ENCODE assay signal across 13 mouse cellular contexts in genomic region chr19:40256376-40257050, GRCm38 (mm10). TPM values are rescaled to one million over a fixed set of nuclear protein-coding genes. Genes with fewer than 3 reads are reported as not detected.
A peak's percentile ranks its signal among the peaks of the same experiment; 100 is the strongest.
DNase-seq lines count a peak whose midpoint lies in the region; ATAC-seq and TF ChIP-seq lines count a peak whose summit lies in the region.
"Had no signal": no experiment of that assay in that cellular context is flagged by ENCODE, and none has a peak within 500 bp of the region (broad histone marks: within the 10 kb centered on the region; RNA-seq: fewer than 3 reads in every experiment).

No protein-coding gene starts in this region.

- no peaks in the 10 kb centered on the region for H3K9me3 ChIP-seq in kidney, embryonic 16.5 days (ENCODE audit: low read length)

- no peak for TF ChIP-seq POLR2A in embryonic fibroblast, embryonic 13.5 days (IDR thresholded peaks at IDR 0.05; ENCODE audit: low read depth, low read length)

- H3K4me1 ChIP-seq in embryonic fibroblast, embryonic 13.5 days (ENCODE audit: control insufficient read depth, insufficient read depth, low read length), result peaks cover 25% of the 10 kb centered on the region
- no peaks in the 10 kb centered on the region for H3K4me1 ChIP-seq in kidney, embryonic 16.5 days (ENCODE audit: insufficient read depth, low read length)

- H3K36me3 ChIP-seq in splenic B cell, adult 2 months (ENCODE audit: control insufficient read depth, insufficient read depth, low read length, poor library complexity, severe bottlenecking), result no peaks in the 10 kb centered on the region
- H3K36me3 ChIP-seq in kidney, embryonic 16.5 days (ENCODE audit: insufficient read depth, low read length), result no peaks in the 10 kb centered on the region

- peak overlapping the region; percentile 98 for H3K27ac ChIP-seq in embryonic fibroblast, embryonic 13.5 days (ENCODE audit: insufficient read depth, low read length)
- H3K27ac ChIP-seq in kidney, embryonic 16.5 days (ENCODE audit: low read length), result no peak overlapping the region
- H3K27ac ChIP-seq: left cerebral cortex, adult 2 months had no signal

- WGBS in kidney, embryonic 16.5 days, result 72% methylated on average over 2 of the region's 2 CpGs

- TF ChIP-seq CTCF in embryonic fibroblast, embryonic 13.5 days (IDR thresholded peaks at IDR 0.05; ENCODE audit: borderline replicate concordance, insufficient read depth, low read length), result no peak

- H3K4me3 ChIP-seq in embryonic fibroblast, embryonic 13.5 days (ENCODE audit: insufficient read depth, low read length), result no peak overlapping the region
- no peak overlapping the region for H3K4me3 ChIP-seq in kidney, embryonic 16.5 days (ENCODE audit: low read length)
- H3K4me3 ChIP-seq: erythroblast, embryonic 14.5 days; left cerebral cortex, adult 2 months had no signal

- no peak overlapping the region for H3K4me2 ChIP-seq in kidney, embryonic 16.5 days (replicated peaks; ENCODE audit: low read depth, low read length)

- no peaks in the 10 kb centered on the region for H3K27me3 ChIP-seq in splenic B cell, adult 2 months (ENCODE audit: control insufficient read depth, insufficient read depth, low read length, poor library complexity, severe bottlenecking)
- H3K27me3 ChIP-seq in kidney, embryonic 16.5 days (ENCODE audit: insufficient read depth, low read length), result no peaks in the 10 kb centered on the region

- DNase-seq in lung, postnatal 36 days, result peak; percentile 42
- DNase-seq in lung, postnatal 14 days, result no peak
- peak; percentile 11 for DNase-seq in splenic B cell, adult 2 months (ENCODE audit: low read depth, low spot score)
- DNase-seq in layer of hippocampus, postnatal 10 days (ENCODE audit: low spot score in 2 of 2), result no peak
- DNase-seq in cerebellum, adult 11 months, result no peak
- DNase-seq: liver; right cerebral cortex, postnatal 4 days had no signal

- no peak for ATAC-seq in kidney, embryonic 16.5 days (ENCODE audit: low FRiP score, low TSS enrichment)
- ATAC-seq: midbrain, embryonic 16.5 days had no signal

- H3K9ac ChIP-seq in kidney, embryonic 16.5 days (replicated peaks; ENCODE audit: low read length), result no peak overlapping the region

RNA-seq across cellular contexts. Expression of gene Pdlim1, which starts 15.1 kb away (rescaled TPM):
- 121 and 212 TPM in 2 replicates for polyA plus RNA-seq in embryonic fibroblast, embryonic 13.5 days (2011; ENCODE audit: insufficient read length, low read depth, missing spikeins)
- total RNA-seq in layer of hippocampus, postnatal 10 days (2021), result 1 to 10 TPM; 7.6 to 9.0 TPM
- 37.9 and 39.5 TPM in 2 replicates for polyA plus RNA-seq in kidney, embryonic 16.5 days (2015; fragmentation: Nextera tagmentation; extraction: Ambion mirVana)
- total RNA-seq: MEL had no signal

Comparison
In these comparisons a context has a peak if more than half of its experiments do, and no peak if none do; other contexts are left out.
1. DNase-seq: peak in lung, postnatal 36 days (single experiment) and splenic B cell, adult 2 months (single experiment); none in lung, postnatal 14 days (single experiment), layer of hippocampus, postnatal 10 days (0 of 2) and cerebellum, adult 11 months (single experiment).